Mouse (Mus musculus) neural tube, embryonic 11.5 days (tissue): ENCODE measurements around the gene Dnaja1. TPM values are rescaled to one million over a fixed set of nuclear protein-coding genes. Genes with fewer than 3 reads are reported as not detected.

Experiments used
- ATAC-seq: fragments of 200-750 bp; cut with Nextera tagmentation; 2 replicates; pipeline ENCODE4 v1.8.0; 2017; ENCODE audit warnings: moderate number of reproducible peaks, mild to moderate bottlenecking, moderate TSS enrichment, moderate library complexity; ENCODE audit not compliant: insufficient read depth, low FRiP score, low TSS enrichment
- DNase-seq: peaks from one replicate; pipeline ENCODE4 v3.0.0-alpha.2; 2015; ENCODE audit warnings: low spot score
- H3K27ac ChIP-seq: fragments of 300-500 bp; sonication (generic); 2 replicates; pipeline ENCODE4 v1.5.1; 2014; ENCODE audit warnings: low read depth, mild to moderate bottlenecking, low read length
- H3K27me3 ChIP-seq: fragments of 300-500 bp; sonication (generic); 2 replicates; pipeline ENCODE4 v1.6.1; 2014; ENCODE audit warnings: mild to moderate bottlenecking, low read length, mixed read lengths; ENCODE audit not compliant: control insufficient read depth, insufficient read depth
- H3K36me3 ChIP-seq: fragments of 300-500 bp; sonication (generic); 2 replicates; pipeline ENCODE4 v1.6.1; 2014; ENCODE audit warnings: mild to moderate bottlenecking, low read length, moderate library complexity, mixed read lengths; ENCODE audit not compliant: control insufficient read depth, insufficient read depth
- H3K4me1 ChIP-seq: fragments of 300-500 bp; sonication (generic); 2 replicates; pipeline ENCODE4 v1.6.1; 2014; ENCODE audit warnings: low read length, mixed read lengths; ENCODE audit not compliant: control insufficient read depth, insufficient read depth
- H3K4me2 ChIP-seq: fragments of 300-500 bp; sonication (generic); 2 replicates; pipeline ENCODE4 v1.6.1; 2014; ENCODE audit warnings: low read depth, mild to moderate bottlenecking, moderate library complexity
- H3K4me3 ChIP-seq: fragments of 300-500 bp; sonication (generic); 2 replicates; pipeline ENCODE4 v1.5.1; 2014; ENCODE audit warnings: low read depth, low read length
- H3K9ac ChIP-seq: fragments of 300-500 bp; sonication (generic); 2 replicates; pipeline ENCODE4 v1.6.1; 2014; ENCODE audit warnings: mild to moderate bottlenecking, low read length
- H3K9me3 ChIP-seq: fragments of 300-500 bp; sonication (generic); 2 replicates; pipeline ENCODE4 v1.6.1; 2016; ENCODE audit warnings: low read length; ENCODE audit not compliant: control insufficient read depth
- WGBS: fragments of 180-500 bp; shearing (Covaris S2); extraction: QIAGEN DNeasy Blood & Tissue Kit; methylation state at CpG from one replicate; pipeline ENCODE4 v1.1.7; 2014; 5-methylcytosine and 5-hydroxymethylcytosine counted together
- microRNA counts: library from miRNA; unstranded; fragments of <30 nt; microRNA quantifications from one replicate; lab custom pipeline; 2015
- microRNA-seq: library from miRNA; unstranded; fragments of <30 nt; microRNA quantifications from one replicate; pipeline ENCODE4, GENCODE M21; 2016
- polyA plus RNA-seq: library from polyadenylated mRNA; unstranded; fragments of >200 nt; fragmentation: Nextera tagmentation; extraction: Ambion mirVana; gene quantifications from 2 replicates; pipeline ENCODE4 v1.2.1, GENCODE M21; 2014

Gene Dnaja1
- polyA plus RNA-seq, 1 experiment from 2014 or later, result 694 TPM

GRCm38 (mm10) chr4:40785620-40786166 lies 63.7 kb downstream of the Dnaja1 start:
- H3K27me3 ChIP-seq, result no peaks in the 10 kb centered on the region
- H3K4me3 ChIP-seq, result no peak overlapping the region
- H3K4me2 ChIP-seq, result no peak overlapping the region
- H3K36me3 ChIP-seq, result no peaks in the 10 kb centered on the region
- H3K4me1 ChIP-seq, result no peaks in the 10 kb centered on the region
- H3K9me3 ChIP-seq, result no peaks in the 10 kb centered on the region
- no peak overlapping the region for H3K27ac ChIP-seq
- H3K9ac ChIP-seq, result no peak overlapping the region
- WGBS, result 80% methylated on average over 9 of the region's 9 CpGs
- ATAC-seq (no peak), DNase-seq (no peak)

GRCm38 (mm10) chr4:40786578-40786977 lies 64.6 kb downstream of the Dnaja1 start:
- no peak for ATAC-seq
- H3K4me1 ChIP-seq, result no peaks in the 10 kb centered on the region
- H3K27me3 ChIP-seq, result no peaks in the 10 kb centered on the region
- no peak overlapping the region for H3K27ac ChIP-seq
- DNase-seq, result no peak
- H3K36me3 ChIP-seq, result no peaks in the 10 kb centered on the region
- H3K4me3 ChIP-seq, result no peak overlapping the region
- WGBS, result 86% methylated on average over 4 of the region's 4 CpGs
- no peak overlapping the region for H3K4me2 ChIP-seq
- H3K9ac ChIP-seq, result no peak overlapping the region
- no peaks in the 10 kb centered on the region for H3K9me3 ChIP-seq

MicroRNAs within 50 kb of the gene (microRNA counts, 519-probe panel; counts per million panel counts)
- 171 counts per million, percentile 57 among the panel's probes with 10 or more counts for microRNA mmu-miR-207 (lab: Ali Mortazavi, UCI)

Small RNAs within 50 kb of the gene (microRNA-seq; reads per million reads assigned to microRNA genes)
- not detected for gene Mir207

Other genes starting within 250 kb of the Dnaja1 start
- 0.42 and 0.51 TPM in 2 replicates for gene Tmem215, start 250.0 kb upstream of the Dnaja1 start, polyA plus RNA-seq
- 42.5 and 44.0 TPM in 2 replicates for gene Aptx, start 19.0 kb upstream of the Dnaja1 start, polyA plus RNA-seq
- gene Smu1, start 35.8 kb downstream of the Dnaja1 start, polyA plus RNA-seq, result 186 and 191 TPM in 2 replicates
- gene B4galt1, start 131.9 kb downstream of the Dnaja1 start, polyA plus RNA-seq, result 20.0 and 21.2 TPM in 2 replicates
- gene Spink4, start 197.9 kb downstream of the Dnaja1 start, polyA plus RNA-seq, result not detected in 2 replicates
- gene Bag1, start 226.1 kb downstream of the Dnaja1 start, polyA plus RNA-seq, result 226 and 241 TPM in 2 replicates
- gene Chmp5, start 226.3 kb downstream of the Dnaja1 start, polyA plus RNA-seq, result 146 and 151 TPM in 2 replicates
- gene Nfx1, start 248.8 kb downstream of the Dnaja1 start, polyA plus RNA-seq, result 91.5 and 91.8 TPM in 2 replicates